Mouse (Mus musculus) heart, embryonic 15.5 days (tissue): Measurements from ENCODE around the gene Gpt2. TPM values are rescaled to one million over a fixed set of nuclear protein-coding genes. Genes with fewer than 3 reads are reported as not detected.

ENCODE experiments used
- ATAC-seq: fragments of 200-750 bp; cut with Nextera tagmentation; replicated peaks from 2 replicates; pipeline ENCODE4 v1.8.0; 2017; ENCODE audit warnings: low read depth, moderate TSS enrichment; ENCODE audit not compliant: insufficient number of reproducible peaks, insufficient read depth, low FRiP score
- H3K27ac ChIP-seq: fragments of 300-500 bp; sonication (generic); 2 replicates; pipeline ENCODE4 v1.5.1; 2015; ENCODE audit warnings: mild to moderate bottlenecking, inconsistent platforms
- H3K27me3 ChIP-seq: fragments of 300-500 bp; sonication (generic); 2 replicates; pipeline ENCODE4 v1.6.1; 2015; ENCODE audit warnings: inconsistent platforms
- H3K36me3 ChIP-seq: fragments of 300-500 bp; sonication (generic); 2 replicates; pipeline ENCODE4 v1.6.1; 2015; ENCODE audit warnings: mild to moderate bottlenecking, inconsistent platforms
- H3K4me1 ChIP-seq: fragments of 300-500 bp; sonication (generic); replicated peaks from 2 replicates; pipeline ENCODE4 v1.6.1; 2015; ENCODE audit warnings: inconsistent platforms
- H3K4me2 ChIP-seq: fragments of 300-500 bp; sonication (generic); 2 replicates; pipeline ENCODE4 v1.6.1; 2015; ENCODE audit warnings: inconsistent platforms, mild to moderate bottlenecking, moderate library complexity
- H3K4me3 ChIP-seq: fragments of 300-500 bp; sonication (generic); 2 replicates; pipeline ENCODE4 v1.5.1; 2015; ENCODE audit warnings: mild to moderate bottlenecking, inconsistent platforms
- H3K9ac ChIP-seq: fragments of 300-500 bp; sonication (generic); 2 replicates; pipeline ENCODE4 v1.6.1; 2015; ENCODE audit warnings: mild to moderate bottlenecking, inconsistent platforms
- H3K9me3 ChIP-seq: fragments of 300-500 bp; sonication (generic); replicated peaks from 2 replicates; pipeline ENCODE4 v1.6.1; 2016; ENCODE audit warnings: inconsistent platforms
- WGBS: fragments of 180-500 bp; shearing (Covaris S2); methylation state at CpG from one replicate; pipeline ENCODE4 v1.1.7; 2015; ENCODE audit warnings: mixed read lengths; 5-methylcytosine and 5-hydroxymethylcytosine counted together
- polyA plus RNA-seq: library from polyadenylated mRNA; unstranded; fragments of >200 nt; fragmentation: Nextera tagmentation; extraction: Ambion mirVana; gene quantifications from 2 replicates; pipeline ENCODE4 v1.2.1, GENCODE M21; 2015

The Gpt2 gene
- polyA plus RNA-seq, 1 experiment from 2014 or later = 5.5 TPM

- H3K9ac ChIP-seq = no peak overlapping the region
- WGBS = 79% methylated on average over 1 of the region's 1 CpGs
- H3K4me2 ChIP-seq = no peak overlapping the region
- no peaks in the 10 kb centered on the region for H3K27me3 ChIP-seq
- ATAC-seq = no peak
- H3K4me1 ChIP-seq = no peaks in the 10 kb centered on the region
- H3K4me3 ChIP-seq = no peak overlapping the region
- no peak overlapping the region for H3K27ac ChIP-seq
- H3K9me3 ChIP-seq = no peaks in the 10 kb centered on the region
- no peaks in the 10 kb centered on the region for H3K36me3 ChIP-seq
Observed at GRCm38 (mm10) chr8:85462441-85462840, 29.9 kb upstream of the Gpt2 start.

DNA sequence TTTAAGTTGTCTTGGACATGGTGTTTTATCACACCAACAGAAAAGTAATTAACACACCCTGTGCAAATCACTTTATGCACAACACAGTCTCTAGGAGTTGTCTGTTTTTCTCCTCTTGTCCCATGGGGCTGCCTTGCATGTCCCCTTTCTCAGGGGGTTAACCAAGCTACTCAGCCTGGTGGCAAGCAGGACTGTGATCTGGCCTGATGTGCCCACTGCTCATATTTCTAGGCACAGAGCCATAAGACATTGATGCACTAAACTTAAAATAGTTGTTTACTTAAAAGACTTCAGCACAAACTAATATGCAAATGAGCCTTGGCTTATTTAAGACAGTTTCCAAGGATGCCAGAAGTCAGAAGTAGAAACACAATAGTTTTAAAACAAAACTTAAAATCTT lies 28.1 kb upstream of the Gpt2 start:
- ATAC-seq = no peak
- Histone ChIP-seq H3K4me1 (no peaks in the 10 kb centered on the region), H3K36me3 (no peaks in the 10 kb centered on the region), H3K4me2 (no peak overlapping the region), H3K4me3 (no peak overlapping the region), H3K9ac (no peak overlapping the region), H3K27ac (no peak overlapping the region), H3K9me3 (no peaks in the 10 kb centered on the region), H3K27me3 (no peaks in the 10 kb centered on the region)

DNA sequence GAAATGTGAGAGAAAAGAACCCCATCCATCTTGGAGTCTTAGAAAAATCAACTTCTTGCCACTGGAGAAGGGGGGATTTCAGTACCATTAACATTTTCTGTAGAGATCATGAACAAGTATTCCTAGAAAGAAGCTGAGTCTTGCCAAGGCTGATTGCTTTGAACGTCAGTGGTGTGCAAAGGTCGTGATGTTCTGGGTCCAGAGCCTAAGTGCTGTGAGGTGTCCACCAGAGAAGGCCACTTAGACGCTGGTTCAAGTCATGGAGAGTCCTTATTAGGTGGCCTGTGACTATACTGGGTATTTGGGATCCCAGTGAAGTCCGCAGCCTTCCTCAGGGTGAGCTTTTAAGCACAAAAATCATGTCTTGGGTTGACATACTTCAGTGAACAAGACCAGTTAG lies 26.3 kb upstream of the Gpt2 start:
- no peak overlapping the region for H3K9ac ChIP-seq
- no peak overlapping the region for H3K4me3 ChIP-seq
- H3K27ac ChIP-seq = no peak overlapping the region
- H3K27me3 ChIP-seq = no peaks in the 10 kb centered on the region
- no peak overlapping the region for H3K4me2 ChIP-seq
- H3K36me3 ChIP-seq = no peaks in the 10 kb centered on the region
- H3K9me3 ChIP-seq = no peaks in the 10 kb centered on the region
- H3K4me1 ChIP-seq = no peaks in the 10 kb centered on the region
- WGBS = 83% methylated on average over 4 of the region's 4 CpGs
- ATAC-seq = no peak

DNA sequence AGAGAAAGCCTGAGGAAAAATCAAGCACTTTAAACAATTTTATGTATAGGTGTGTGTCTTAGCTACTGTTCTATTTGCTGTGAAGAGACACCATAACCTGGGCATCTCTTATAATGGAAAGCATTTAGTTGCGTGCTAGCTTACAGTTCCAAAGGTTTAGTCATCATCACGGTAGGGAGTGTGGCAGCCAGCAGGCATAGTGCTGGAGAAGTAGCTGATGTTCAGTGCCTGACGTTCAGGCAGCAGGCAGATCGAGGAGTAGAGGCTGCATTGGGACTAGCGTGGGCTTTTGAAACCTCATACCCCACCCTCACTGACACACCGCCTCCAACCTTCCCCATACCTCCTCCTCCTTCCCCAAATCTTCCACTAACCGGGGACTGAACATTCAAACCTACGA lies 21.6 kb upstream of the Gpt2 start:
- H3K4me2 ChIP-seq = no peak overlapping the region
- no peak overlapping the region for H3K4me3 ChIP-seq
- ATAC-seq = no peak
- no peaks in the 10 kb centered on the region for H3K4me1 ChIP-seq
- H3K27me3 ChIP-seq = no peaks in the 10 kb centered on the region
- no peaks in the 10 kb centered on the region for H3K36me3 ChIP-seq
- H3K27ac ChIP-seq = no peak overlapping the region
- no peaks in the 10 kb centered on the region for H3K9me3 ChIP-seq
- H3K9ac ChIP-seq = no peak overlapping the region
- 78% methylated on average over 8 of the region's 8 CpGs for WGBS

GRCm38 (mm10) chr8:85472800-85473199 lies 19.6 kb upstream of the Gpt2 start:
- Histone ChIP-seq H3K4me2 (no peak overlapping the region), H3K9me3 (no peaks in the 10 kb centered on the region), H3K9ac (no peak overlapping the region), H3K4me1 (no peaks in the 10 kb centered on the region), H3K4me3 (no peak overlapping the region), H3K36me3 (no peaks in the 10 kb centered on the region), H3K27ac (no peak overlapping the region), H3K27me3 (no peaks in the 10 kb centered on the region)
- WGBS = 67% methylated on average over 6 of the region's 6 CpGs
- ATAC-seq = no peak

- H3K4me2 ChIP-seq = no peak overlapping the region
- no peaks in the 10 kb centered on the region for H3K9me3 ChIP-seq
- no peaks in the 10 kb centered on the region for H3K36me3 ChIP-seq
- no peak for ATAC-seq
- 77% methylated on average over 4 of the region's 4 CpGs for WGBS
- no peak overlapping the region for H3K4me3 ChIP-seq
- H3K27ac ChIP-seq = no peak overlapping the region
- H3K4me1 ChIP-seq = no peaks in the 10 kb centered on the region
- no peak overlapping the region for H3K9ac ChIP-seq
- no peaks in the 10 kb centered on the region for H3K27me3 ChIP-seq
Observed at GRCm38 (mm10) chr8:85473246-85473645, 19.1 kb upstream of the Gpt2 start.

DNA sequence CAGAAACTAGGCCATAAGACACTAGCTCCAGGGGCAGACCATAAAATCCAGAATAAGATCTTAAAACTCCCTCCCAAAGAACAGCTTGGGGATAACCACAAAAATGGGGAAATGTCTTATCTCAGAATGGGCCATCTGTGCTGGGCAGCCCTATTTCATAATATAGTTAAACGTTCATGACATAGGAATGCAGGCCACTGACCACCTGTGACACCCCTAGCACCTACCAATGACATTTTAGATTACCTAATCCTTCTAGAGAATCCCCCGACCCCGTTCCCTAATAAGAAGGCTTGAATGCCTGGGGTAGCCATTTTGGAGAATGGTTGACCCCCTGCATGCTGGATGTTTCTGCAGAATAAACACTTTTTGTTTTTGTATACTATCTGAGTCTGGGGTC lies 17.5 kb upstream of the Gpt2 start:
- no peak for ATAC-seq
- WGBS = 85% methylated on average over 3 of the region's 3 CpGs
- H3K4me1 ChIP-seq = no peaks in the 10 kb centered on the region

GRCm38 (mm10) chr8:85476970-85477545 lies 15.3 kb upstream of the Gpt2 start:
- ATAC-seq = no peak

More for the DNA sequence above, 17.5 kb upstream of the Gpt2 start:
- Histone ChIP-seq H3K4me3 (no peak overlapping the region), H3K9ac (no peak overlapping the region), H3K9me3 (no peaks in the 10 kb centered on the region), H3K27ac (no peak overlapping the region), H3K36me3 (no peaks in the 10 kb centered on the region), H3K4me2 (no peak overlapping the region), H3K27me3 (no peaks in the 10 kb centered on the region)

GRCm38 (mm10) chr8:85478397-85478796 lies 14.0 kb upstream of the Gpt2 start:
- H3K4me1 ChIP-seq = 0 out of 2 replicates have a peak, but pooled peaks cover 5% of the 10 kb centered on the region
- no peaks in the 10 kb centered on the region for H3K9me3 ChIP-seq
- no peaks in the 10 kb centered on the region for H3K36me3 ChIP-seq
- H3K4me3 ChIP-seq = no peak overlapping the region
- H3K27me3 ChIP-seq = no peaks in the 10 kb centered on the region
- WGBS = 77% methylated on average over 2 of the region's 2 CpGs
- ATAC-seq = no peak
- H3K4me2 ChIP-seq = no peak overlapping the region
- no peak overlapping the region for H3K9ac ChIP-seq
- no peak overlapping the region for H3K27ac ChIP-seq

More at GRCm38 (mm10) chr8:85476970-85477545, 15.3 kb upstream of the Gpt2 start:
- no peak overlapping the region for H3K4me2 ChIP-seq
- no peak overlapping the region for H3K4me3 ChIP-seq
- H3K9ac ChIP-seq = no peak overlapping the region
- 0 out of 2 replicates have a peak, but pooled peaks cover 5% of the 10 kb centered on the region for H3K4me1 ChIP-seq
- WGBS = 38% methylated on average over 4 of the region's 4 CpGs
- no peaks in the 10 kb centered on the region for H3K36me3 ChIP-seq
- H3K9me3 ChIP-seq = no peaks in the 10 kb centered on the region
- H3K27me3 ChIP-seq = no peaks in the 10 kb centered on the region
- H3K27ac ChIP-seq = no peak overlapping the region

GRCm38 (mm10) chr8:85479710-85480109 lies 12.7 kb upstream of the Gpt2 start:
- Histone ChIP-seq H3K9me3 (no peaks in the 10 kb centered on the region), H3K4me1 (0 out of 2 replicates have a peak, but pooled peaks cover 5% of the 10 kb centered on the region), H3K4me2 (no peak overlapping the region), H3K4me3 (no peak overlapping the region), H3K9ac (no peak overlapping the region), H3K27me3 (no peaks in the 10 kb centered on the region), H3K36me3 (no peaks in the 10 kb centered on the region), H3K27ac (no peak overlapping the region)
- WGBS = 77% methylated on average over 2 of the region's 2 CpGs
- no peak for ATAC-seq

- WGBS = 29% methylated on average over 10 of the region's 10 CpGs
- Histone ChIP-seq H3K36me3 (no peaks in the 10 kb centered on the region), H3K9me3 (no peaks in the 10 kb centered on the region), H3K4me2 (peak overlapping the region; percentile 42), H3K27me3 (no peaks in the 10 kb centered on the region), H3K4me3 (0 out of 2 replicates have a peak overlapping the region, but pooled peaks have one; percentile 11), H3K9ac (no peak overlapping the region), H3K27ac (no peak overlapping the region), H3K4me1 (0 out of 2 replicates have a peak, but pooled peaks cover 5% of the 10 kb centered on the region)
- peak; percentile 27; the same call in 1 of the 2 replicates for ATAC-seq
Observed at GRCm38 (mm10) chr8:85481900-85482299, 10.5 kb upstream of the Gpt2 start.

DNA sequence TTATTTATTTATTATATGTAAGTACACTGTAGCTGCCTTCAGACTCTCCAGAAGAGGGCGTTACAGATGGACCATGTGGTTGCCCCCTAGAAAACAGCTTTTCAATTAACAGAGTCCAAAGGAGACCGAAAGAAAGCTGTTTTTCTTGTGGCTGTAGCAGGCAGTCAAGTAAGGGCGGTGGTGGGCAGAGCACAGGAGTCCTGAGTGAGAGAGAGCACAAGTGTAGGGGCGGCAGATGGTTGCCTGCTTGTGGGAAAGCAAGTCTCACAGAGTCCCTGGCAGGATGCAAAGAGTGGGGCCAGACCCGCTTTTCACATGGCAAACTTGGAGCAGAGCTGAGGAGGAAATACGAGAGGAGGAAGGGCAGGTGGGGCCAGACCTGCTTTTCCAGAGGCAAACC lies 9.9 kb upstream of the Gpt2 start:
- no peaks in the 10 kb centered on the region for H3K9me3 ChIP-seq
- peak overlapping the region; percentile 42; the same call in 1 of the 2 replicates for H3K4me2 ChIP-seq
- H3K27me3 ChIP-seq = no peaks in the 10 kb centered on the region
- no peak for ATAC-seq
- H3K36me3 ChIP-seq = no peaks in the 10 kb centered on the region
- WGBS = 62% methylated on average over 6 of the region's 6 CpGs
- H3K27ac ChIP-seq = no peak overlapping the region
- no peak overlapping the region for H3K9ac ChIP-seq
- no peak overlapping the region for H3K4me3 ChIP-seq
- H3K4me1 ChIP-seq = 0 out of 2 replicates have a peak, but pooled peaks cover 5% of the 10 kb centered on the region
